Mouse (Mus musculus) urinary bladder, adult 2 months (tissue): ENCODE data around the gene Ssh3. TPM values are rescaled to one million over a fixed set of nuclear protein-coding genes. Genes with fewer than 3 reads are reported as not detected.
"Not testable (repeated sequence)": the region's sequence is repeated elsewhere in the genome, so short reads cannot be mapped to it uniquely, and the experiment has no call there.

Source experiments
- DNase-seq: peaks from one replicate; pipeline ENCODE4 v3.0.0; 2022; ENCODE audit warnings: low spot score
- polyA plus RNA-seq: library from polyadenylated mRNA; depleted of rRNA; stranded (reverse); fragments of >200 nt; gene quantifications from 2 replicates; pipeline ENCODE4 v1.2.3, GENCODE M21; 2012

The Ssh3 gene
- polyA plus RNA-seq, 1 experiment: 90.8 TPM

DNA sequence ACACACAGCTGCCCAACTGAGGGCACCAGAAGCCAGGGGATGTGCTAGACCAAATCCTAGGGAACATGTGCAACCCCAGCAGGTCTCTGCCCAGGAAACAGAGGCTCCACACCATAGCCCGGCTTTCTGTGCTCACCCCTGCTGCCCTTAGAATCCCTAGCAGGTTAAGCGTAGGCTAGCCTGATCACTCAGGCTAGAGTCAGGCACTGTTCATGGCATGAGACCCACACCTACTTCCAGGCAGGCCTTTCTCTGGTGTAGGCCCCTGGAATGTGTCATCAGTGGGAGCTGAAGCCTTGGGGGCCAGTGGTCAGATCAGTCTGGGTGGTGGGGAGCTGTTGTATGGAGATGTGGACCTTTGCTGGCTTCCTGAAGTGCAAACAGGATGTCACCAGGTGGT, 27.6 kb upstream of the Ssh3 start:
- no peak for DNase-seq

DNA sequence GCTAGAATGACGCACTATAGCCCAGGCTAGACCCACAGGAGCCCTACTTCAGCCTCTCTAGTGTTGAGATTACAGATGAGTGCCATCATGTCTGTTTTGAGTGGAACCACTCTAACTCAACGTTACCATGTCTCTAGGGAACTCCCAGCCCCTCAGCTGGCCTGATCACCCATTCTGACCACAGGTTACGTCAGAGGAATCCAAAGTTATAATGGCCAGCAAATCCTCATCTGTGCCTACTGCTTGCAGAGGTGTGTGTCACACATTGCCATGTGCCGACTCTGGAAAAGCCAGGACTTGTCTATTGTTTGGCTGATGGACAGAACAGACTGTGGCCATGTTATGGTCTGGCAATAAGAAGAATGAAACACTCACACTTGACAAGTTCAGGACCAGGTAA, 26.4 kb upstream of the Ssh3 start:
- no peak for DNase-seq

DNA sequence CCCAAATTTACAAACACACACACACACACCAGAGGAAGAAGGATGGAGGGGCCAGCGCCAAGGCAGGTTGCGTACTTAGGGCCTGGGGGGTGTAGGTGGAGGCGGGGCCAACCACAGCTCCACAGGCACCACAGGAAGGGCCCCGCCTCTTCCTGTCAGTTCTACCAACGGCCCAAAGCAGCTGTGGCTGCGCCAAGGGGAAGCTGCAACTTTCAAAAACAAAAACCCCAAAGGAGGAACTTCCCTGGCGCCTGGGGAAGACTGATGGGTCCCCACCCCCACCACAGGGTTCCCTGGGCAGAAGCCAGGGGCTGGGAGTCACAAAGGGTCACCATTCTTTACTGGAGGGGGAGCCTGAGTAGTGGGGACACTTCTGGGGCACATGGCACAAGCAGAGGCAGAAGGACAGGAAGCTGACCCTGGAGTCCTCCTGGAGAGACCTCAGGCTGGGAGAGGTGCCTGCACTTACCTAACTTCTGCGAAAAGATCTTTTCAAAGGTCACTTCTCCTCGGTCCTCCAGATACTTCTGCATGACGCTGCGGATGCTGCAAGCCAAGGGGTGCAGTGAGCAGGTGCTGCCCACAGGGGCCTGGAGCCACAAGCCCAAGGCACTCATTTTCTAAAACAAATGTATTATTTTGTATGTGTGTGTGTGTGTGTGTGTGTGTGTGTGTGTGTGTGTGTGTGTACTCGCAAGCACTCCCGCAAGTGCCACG, 25.6 kb upstream of the Ssh3 start:
- DNase-seq: no peak

DNA sequence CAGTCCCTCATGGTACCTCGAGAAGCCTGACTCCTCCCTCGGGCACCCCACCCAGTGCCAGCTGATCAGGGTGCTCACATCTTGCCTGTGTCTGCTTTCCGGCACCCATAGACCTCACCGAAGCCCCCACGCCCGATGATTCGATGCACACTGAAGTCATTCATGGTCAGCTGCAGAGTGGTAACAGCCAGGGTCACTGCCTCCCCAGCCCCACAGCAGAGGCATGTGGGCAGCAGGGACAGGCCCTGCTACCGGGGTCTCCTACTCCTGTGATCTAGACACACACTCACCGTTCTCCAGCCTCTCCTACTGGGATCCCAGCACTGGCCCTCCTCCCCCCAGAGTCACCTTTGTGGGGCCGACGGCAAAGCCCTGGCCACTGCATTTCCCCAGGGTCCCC, 22.2 kb upstream of the Ssh3 start:
- no peak for DNase-seq

DNA sequence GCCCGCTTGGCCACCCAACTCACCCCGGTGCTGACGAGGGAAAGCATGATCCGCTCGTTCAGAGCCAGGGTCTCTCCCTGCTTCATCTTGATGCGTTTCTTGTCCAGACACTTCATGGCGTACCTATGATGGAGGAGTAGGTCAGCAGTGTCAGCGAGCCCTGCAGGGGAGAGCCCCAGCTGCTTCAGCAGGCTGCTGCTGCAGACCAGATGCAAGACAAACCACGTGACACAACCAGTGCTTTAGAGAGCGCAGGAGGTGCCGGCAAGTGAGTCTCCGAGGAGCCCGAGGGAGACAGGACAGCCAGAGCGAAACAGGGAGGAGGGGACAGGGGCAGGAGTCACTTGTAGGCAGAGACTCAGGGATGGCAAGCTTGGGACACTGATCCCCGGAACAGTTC, 21.8 kb upstream of the Ssh3 start:
- no peak for DNase-seq

DNA sequence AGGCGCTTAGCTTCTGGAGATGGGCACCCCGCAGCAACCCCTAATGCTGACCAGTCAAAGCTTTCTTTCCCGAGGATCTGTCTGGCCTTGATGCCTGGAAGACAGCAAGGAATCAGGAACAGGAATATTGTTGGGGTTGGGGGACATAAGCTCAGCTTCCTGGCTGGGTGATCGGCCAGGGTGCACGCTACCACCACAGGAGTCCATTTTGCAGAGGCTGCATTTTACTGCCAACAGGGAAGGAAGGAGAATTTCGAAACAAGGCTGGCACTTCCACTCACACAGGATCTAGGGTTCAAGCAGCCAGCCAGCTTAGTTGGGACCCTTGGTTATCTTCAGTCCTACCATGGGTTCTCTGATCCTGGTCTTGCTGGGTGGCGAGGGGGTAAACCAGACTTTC, 14.7 kb upstream of the Ssh3 start:
- no peak for DNase-seq

DNA sequence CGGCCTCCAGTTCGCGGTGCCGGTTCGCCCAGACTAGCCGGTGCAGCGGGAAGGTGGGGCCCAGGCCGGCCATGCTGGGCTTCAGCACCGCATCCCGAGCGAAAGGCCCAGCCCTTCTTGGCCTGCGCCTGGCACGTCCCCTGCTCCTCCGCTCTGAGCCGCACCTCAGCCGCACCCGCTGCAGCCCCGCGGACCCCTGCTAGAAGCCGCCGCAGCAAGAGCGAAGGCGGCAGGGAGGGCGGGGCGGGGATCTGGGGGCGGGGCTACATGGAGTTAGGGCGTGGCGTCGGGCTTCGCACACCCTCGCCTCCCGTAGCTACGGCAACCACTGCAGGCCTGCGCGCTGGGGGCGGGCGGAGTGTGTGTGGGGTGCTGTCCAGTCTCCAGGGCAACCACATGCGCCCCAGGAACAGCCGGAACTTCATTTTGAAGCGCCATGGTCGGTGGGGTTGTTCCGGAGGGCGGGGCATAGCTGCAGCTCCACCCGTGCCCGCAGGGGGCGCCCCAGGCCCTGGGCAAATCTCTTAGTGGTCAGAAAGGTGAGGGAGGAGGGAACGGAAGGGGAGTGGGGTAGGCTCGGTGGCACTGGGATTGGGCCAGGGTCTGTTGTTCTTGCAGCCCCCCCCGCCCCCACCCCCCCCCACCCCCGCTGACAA, 14.0 kb upstream of the Ssh3 start, which contains the start of gene Ankrd13d:
TSS of gene Ankrd13d (minus strand) at position 240 of the 656 bp plus-strand sequence.
- DNase-seq: peak; percentile 79

DNA sequence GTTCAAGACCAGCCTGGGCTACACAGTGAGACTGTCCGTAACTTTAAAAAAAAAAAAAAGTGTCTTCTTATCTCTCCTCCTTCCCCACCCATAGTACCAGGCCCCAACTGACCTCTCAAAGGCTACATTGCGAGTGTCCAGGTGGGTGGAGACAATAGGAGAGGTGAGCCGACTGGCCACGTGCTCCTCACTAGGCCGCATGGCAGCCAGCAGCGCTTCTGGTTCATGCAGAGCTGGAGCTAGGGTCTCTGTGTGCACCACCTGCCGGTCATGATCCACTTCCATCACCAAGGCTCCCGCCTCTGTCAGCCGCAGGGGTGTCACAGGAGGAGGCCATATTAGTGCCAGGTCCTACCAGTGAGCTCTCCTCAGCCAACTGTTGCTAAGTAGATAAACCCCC, 11.4 kb upstream of the Ssh3 start:
- no peak for DNase-seq

DNA sequence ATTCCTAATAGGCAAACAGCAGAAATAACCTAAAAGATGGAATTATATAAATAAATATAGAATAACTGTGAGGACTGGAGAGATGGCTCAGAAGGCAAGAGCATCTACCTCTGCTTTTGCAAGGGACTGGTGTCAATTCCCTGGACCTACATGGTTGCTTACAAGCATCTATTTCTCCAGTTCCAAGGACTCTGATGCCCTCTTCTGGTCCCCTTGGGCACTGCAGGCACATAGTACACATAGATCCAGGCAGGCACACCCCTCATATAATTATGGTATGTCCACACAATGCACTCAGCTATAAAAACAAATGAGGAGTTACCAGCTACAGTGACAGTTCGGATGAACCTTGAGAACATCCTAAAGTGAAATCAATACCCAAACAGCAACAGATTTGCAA, 10.5 kb upstream of the Ssh3 start:
- no peak for DNase-seq

DNA sequence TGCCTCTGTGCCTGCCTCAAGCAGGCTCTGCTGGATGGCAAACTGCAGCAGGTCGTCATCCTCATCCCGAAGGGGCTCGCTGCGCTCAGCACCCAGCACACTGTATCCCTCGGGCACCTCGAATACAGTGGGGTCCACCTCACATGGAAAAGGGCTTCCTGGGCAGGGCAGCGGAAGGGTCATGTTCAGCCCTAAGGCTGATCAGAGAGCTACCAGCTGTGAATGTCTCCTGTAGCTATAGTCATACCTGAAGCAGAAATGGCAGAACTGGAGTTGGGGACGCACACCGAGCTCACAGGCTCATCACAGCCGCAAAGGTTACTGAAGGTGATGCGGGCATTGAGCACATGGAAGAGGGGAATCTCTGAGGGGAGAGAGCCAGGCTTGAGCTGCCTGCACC, 2.0 kb upstream of the Ssh3 start:
- DNase-seq: no peak

DNA sequence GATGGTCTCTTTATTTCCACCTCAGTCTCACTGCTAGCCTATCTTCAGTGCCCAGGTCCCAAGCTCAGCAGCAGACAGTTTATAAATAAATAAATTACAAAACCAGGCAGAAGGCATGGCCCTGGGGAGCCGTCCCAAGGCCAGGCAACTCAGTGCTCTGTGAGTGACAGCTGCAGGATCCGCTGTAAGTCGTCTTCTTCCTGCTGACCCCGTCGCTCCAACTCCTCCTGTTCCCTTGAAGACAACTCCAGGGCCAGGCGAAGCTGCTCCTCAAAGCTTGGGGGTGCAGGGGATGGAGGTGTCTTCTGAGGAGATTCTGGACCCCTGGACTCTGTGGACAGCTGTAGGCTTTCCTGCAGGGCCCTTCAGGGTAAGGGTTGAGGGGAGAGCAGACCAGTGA, 1.2 kb upstream of the Ssh3 start:
- DNase-seq: peak; percentile 18

DNA sequence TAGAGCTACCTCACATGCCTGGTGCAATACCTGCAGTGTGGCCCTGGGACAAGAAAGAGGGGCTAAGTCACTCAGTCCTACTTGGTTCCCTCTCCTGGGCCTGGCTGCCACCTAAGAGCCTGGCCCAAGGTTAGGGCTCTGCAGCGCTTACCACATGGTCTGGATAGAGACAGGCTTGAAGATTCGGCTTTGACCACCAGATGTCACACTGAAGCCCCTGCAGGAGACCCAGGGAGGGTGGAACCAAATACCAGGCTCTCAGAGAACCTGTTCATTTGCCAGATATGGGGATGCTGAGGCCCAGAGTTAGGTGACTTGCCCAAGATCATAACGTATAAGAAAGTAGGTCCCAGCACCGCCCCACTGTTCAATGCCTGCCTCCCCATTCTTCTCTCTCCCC, 3.0 kb downstream of the Ssh3 start:
- DNase-seq: no peak

DNA sequence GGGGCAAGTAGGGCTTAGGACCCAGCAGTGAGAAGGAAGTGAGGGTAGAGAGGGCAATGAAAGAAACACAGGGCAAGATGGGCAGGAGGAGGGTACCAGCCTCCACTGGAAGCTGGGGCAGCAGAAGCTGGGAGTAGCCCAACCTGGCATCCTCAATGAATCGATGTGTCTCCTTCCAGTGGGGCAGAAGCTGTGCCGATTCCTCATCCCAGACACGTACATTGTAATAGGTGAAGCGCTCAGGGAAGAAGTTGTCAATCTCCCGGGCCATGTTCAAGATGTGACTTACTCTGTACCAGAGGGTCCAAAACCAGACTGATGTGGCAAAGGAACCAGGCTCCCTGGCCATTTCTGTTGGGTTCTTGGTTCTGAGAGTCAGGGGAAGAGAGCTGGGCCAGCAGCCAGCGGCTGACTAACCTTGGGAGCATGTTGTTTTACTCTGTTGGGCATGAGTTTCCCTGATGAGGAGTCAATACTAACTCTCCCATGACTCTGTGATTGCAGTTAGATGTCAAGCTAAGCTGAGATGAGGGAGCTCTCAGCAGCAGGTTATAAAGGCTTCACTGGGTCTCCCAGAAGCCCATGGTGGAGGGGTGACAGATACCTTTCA, 4.7 kb downstream of the Ssh3 start:
- DNase-seq: no peak

DNA sequence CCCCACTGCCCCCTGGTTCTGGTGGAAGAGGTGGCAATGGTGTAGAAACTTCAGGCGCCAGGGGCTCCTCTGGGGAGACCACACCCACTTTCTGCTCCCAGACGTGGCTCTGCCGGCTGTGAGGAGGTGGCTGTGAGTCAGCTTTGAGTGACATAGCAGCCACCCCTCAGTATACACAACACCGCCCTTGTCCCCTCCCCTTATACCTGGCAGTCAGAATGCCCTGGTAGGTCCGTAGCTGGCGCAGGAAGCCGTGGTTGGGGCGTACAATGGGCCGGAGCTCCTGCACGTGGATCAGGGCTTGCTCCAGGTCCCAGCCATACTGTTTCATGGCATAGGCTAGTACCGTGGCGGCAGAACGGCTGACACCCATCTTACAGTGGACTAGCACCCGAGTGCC, 5.3 kb downstream of the Ssh3 start:
- no peak for DNase-seq

DNA sequence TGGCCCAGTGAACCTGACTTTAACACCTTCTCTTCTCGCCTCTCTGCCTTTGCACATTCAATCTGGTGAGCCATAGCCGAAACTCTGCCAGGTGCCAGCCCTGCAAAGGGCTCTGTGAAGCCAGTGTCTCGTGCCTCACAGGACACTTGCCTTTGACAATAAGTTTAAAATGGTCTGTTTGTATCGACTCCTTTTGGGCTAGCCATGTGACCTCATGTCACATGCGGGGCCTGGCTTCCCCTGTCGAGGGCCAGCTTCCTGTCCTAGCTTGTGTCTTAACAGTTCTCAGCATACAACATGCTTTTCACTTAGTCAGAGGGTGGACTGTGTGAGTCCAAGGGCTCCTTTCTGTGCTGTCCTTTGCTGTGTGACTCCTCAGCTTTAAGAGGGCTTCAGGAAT, 6.2 kb downstream of the Ssh3 start:
- no peak for DNase-seq

DNA sequence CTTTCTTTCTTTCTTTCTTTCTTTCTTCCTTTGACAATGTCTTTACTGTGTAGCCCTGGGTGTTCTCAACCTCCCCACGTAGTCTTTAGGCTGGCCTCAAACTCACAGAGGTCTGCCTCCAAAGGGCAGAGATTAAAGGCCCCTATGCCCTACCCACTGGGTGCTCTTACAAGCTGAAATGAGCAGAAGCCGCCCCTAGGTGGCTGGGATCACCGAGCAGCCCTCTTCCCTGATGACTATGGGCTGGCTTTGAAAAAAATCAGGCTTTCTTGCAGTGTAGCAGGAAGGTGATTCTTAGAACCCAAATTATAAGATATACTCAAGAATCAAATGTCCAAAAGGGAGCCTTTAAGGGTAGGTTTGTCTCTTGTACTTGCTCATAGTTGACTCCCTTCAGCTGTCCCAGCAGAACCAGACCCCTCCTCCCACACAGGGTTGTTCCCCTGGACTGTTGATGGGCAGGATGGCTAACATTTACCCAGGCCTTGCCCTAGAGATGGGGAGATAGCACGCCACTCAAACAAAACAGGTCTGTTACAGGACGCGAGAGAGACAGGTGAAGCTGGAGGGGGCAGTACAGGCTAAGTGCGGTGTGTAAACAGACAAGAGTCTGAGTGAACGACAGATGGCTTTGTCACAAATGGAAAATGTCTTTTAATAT, 7.8 kb downstream of the Ssh3 start:
- no peak for DNase-seq

DNA sequence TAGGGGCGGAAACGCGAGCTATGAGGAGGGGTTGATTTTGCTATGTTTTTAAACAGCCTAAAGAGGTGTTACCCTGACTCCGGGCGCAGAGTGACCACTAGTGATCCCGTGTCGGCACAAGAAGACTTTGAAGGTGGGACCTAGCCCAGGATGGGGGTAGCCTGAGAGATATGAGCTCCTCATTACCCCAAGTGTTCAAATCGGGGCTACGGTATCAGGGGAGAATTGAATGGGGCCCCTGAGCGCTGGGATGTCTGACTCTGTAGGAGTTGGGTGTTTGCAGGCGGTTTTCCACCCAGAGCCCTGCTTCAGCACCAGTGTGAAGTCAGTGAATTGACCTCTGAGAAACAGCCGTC, 11.1 kb downstream of the Ssh3 start:
- no peak for DNase-seq

DNA sequence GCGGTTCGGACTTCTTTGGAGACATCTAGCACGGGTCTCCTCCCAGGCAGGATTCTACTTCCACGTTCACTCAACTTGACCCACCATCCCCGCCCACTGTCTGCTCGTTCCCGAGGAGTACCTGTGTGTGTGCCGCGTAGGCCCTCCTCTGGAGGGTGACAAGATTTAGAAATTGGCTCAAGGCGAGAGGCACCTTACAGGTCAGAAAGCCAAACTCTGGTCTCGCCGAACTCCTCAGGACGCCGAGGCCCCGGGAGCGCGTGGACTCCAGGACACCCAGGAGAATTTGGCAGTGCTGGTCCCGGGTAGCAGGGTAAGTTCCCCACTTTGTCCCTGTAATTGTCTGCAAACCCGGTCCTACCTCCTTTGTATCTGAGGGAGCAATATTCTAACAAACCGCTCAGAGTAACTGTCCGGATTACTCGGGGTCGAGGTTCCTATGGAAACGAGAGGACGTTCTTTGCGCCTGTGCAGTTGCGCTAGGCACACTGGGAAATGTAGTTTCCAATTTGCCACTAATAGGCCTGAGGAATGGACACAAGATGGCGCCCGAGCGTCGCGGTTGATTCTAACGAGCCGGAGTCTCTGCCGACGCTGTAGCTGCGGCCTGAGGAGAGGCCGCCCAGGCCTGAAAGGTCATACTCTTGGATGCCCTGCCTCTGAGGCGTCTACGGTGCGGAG, 11.6 kb downstream of the Ssh3 start:
- peak; percentile 74 for DNase-seq

DNA sequence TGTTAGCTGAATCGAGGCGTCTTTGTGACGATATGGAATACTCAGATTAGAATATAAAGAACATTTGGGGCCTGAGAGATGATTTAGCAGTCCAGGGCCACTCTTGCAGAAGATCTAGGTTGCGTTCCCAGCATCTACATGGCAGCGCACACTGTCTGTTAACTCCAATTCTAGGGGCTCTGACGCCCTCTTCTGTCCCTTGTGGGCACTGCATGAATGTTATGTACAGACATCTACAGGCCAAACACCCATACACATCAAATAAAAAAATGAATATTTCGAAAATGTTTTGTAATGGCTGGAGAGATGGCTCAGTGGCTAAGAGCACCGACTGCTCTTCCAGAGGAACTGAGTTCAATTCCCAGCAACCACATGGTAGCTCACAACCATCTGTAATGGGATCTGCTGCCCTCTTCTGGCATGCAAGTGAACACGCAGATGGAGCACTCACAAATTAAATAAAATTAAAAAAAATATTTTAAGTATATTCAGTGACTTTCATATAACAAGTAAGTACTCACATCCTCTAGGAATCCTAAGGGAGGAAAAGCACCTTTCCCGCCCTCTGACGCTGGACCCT, 13.3 kb downstream of the Ssh3 start:
- DNase-seq: no peak

DNA sequence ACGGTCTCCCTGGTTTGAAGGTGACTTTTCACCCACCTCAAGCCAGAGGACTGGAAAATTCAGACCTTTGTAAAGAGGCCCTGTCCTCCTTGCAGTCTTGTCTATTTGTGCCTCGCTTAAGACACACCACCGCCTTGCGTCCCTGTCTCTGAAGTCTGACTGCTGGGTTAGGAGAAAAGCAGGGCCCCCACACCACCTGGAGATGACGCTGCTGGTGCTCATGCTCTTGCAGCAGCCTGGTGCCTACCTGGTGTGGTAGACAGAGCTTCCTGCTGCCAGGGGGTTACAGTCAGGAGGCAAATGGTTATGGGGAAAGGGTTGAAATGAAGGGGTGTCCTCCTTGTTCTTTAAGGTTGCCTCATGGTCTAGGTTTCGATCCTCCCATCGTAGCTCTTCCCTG, 14.8 kb downstream of the Ssh3 start:
- DNase-seq: no peak

DNA sequence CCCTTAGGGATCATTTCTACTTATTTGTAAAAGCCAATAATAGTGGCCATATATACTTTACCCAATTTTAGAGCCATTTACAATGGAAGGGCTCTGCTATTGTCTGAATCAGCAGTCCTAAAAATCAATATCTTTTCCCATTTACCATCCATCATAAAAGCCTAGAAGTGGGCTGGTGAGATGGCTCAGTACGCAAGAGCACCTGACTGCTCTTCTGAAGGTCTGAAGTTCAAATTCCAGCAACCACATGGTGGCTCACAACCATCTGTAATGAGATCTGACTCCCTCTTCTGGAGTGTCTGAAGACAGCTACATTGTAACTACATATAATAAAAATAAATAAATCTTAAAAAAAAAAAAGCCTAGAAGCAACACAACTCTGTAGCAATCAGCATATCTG, 20.3 kb downstream of the Ssh3 start:
- DNase-seq: not testable (repeated sequence)

DNA sequence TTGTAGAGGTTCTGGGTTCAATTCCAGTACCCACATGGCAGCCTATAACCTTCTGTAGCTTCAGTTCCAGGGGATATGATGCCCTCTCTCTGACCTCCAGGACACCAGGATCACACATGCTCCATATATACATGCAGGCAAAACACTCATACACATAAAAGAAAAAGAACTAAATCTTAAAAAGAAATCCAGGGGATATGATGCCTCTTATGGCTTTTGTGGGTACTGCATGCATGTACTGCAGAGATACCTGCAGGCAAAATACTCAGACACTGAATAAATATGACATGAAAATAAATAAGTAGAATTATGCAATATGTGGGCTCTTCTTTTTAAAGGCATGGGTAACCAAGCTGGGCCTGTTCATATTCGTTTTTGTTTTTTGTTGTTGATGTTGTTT, 22.0 kb downstream of the Ssh3 start:
- no peak for DNase-seq
